Mouse (Mus musculus) gastrocnemius, adult 18-20 months (tissue): ENCODE results near the gene Nmrk1. TPM values are rescaled to one million over a fixed set of nuclear protein-coding genes. Genes with fewer than 3 reads are reported as not detected.
"Not testable (repeated sequence)": the region's sequence is repeated elsewhere in the genome, so short reads cannot be mapped to it uniquely, and the experiment has no call there.

Source experiments
- DNase-seq: peaks from one replicate; pipeline ENCODE4 v3.0.0; 2021; ENCODE audit warnings: low spot score
- long read RNA-seq, 2 experiments: library from polyadenylated mRNA; stranded (forward); transcript quantifications; one replicate each; pipeline ENCODE4 v2.0.0; 2021
- total RNA-seq, 2 experiments: library from RNA; stranded (reverse); gene quantifications; 2 replicates each; pipeline ENCODE4 v1.2.3; 2021

The Nmrk1 gene
- total RNA-seq, result 1 to 10 TPM; 2.6 to 3.5 TPM
- long read RNA-seq, experiment 1, transcript Nmrk1-206 (9 exons, 1,940 nt), result major isoform, 7 of 8 reads
- long read RNA-seq, experiment 1, partial matches to known transcripts, result 0 of 8 reads
- long read RNA-seq, experiment 1, other reads (novel, unspliced or antisense), result 1 of 8 reads
- long read RNA-seq, experiment 2, partial matches to known transcripts, result 0 of 6 reads
- long read RNA-seq, experiment 2, other reads (novel, unspliced or antisense), result 3 of 6 reads

DNA sequence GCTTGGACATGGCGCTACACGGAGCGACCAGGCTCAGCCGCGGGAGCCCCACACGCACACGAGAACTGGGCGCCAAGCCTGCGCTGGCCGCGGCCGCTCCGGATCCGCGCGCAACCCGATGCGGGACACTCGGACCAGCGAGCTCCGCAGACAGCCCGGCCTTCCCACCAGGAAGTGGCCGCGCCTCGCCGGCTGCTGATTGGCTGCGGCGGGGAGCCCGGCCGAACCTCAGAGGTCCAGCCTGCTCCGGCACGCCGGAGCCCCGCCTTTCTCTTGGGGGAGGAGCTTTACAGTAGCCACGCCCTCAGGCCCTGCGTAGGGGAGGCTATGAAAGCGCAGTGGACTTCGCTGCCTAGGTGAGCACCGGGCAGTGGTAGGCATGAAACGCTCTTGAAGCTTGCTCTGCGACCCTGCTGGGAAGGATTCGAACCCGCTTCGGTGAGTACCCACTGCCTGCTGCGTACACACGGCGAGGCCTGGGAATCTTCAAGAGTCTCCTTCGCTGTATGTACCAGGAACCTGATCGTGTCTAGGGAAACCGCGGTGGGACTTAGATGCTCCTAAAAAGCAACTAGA lies at the start of gene Nmrk1, which contains the start of gene Ostf1:
Nmrk1 (plus strand) TSS at position 307 of the 576 bp plus-strand sequence.
Ostf1 (minus strand) TSS at position 180 of the 576 bp plus-strand sequence.
- peak; percentile 99 for DNase-seq

DNA sequence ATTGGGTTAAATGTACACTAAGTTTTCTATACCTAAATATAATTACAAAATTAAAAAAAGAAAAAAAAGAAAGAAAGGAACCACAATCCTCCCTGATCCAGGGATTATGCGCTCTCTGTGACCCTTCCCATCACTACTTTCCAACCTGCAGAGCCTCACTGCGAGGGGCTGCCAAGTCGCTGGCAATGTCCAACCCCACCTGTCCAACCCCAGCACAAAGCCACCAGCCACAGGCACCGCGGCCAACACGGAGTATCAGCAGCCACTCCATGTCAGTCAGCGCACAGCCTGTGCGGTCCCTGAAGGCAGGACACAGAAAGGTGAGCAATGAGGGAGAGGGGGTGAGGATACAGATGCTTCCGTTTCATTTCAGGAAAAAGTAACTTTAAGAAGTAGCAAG lies 49.5 kb upstream of the Nmrk1 start:
- no peak for DNase-seq

DNA sequence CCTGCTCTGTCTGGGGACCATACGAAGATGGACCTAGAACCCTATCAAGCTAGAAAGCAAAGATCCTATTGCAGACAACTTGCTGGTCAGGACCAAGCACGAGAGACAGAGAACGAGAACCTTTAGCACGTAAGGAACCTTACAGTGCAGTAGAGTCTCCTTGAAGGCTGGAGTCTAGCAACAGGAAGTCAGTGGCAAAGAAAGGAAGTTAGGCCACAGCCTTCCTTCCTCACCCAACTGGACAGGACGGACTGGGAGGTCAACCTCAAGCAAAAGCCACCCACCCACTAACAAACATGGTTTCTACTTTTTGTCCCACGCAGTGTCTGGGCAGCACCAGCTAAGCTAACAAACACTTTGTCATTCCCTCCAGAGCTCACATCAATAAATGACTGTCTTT lies 48.9 kb upstream of the Nmrk1 start:
- DNase-seq, result no peak

DNA sequence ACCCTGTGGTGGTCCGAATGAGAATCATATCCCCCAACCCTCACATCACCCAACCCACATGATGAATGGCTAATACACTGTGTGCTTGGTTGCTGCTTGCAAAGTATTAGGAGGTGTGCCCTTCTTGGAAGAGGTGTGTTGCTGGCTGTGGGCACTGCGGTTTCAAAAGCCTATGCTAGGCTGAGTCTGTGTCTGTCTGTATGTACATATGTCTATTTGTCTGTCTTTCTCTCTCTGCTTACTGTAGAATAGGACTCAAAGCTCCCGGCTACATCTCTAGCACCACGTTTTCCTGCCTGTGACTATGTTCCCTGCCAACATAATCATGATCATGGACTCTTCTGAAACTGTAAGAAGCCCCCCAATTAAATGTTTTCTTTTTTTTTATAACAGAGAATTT lies 48.0 kb upstream of the Nmrk1 start:
- no peak for DNase-seq

DNA sequence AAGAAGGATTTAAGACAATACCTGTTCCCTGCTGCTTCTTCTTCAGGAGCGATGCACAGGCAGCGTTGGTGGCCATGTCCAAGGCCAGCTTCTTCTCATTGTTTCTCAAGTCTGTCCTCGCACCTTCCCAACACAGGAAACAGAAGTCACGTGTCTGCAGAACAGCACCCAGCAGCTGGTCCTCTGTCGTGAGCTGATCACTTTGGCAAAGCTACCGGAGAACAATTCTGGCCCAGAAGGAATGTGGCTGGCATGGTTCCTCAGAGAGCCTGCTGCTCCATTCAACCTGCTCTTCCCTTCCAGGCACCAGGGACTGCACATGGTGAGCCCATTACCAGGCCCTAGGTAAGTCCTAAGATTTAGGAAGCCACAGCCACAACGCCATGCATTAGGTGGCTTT lies 47.1 kb upstream of the Nmrk1 start:
- DNase-seq, result no peak

DNA sequence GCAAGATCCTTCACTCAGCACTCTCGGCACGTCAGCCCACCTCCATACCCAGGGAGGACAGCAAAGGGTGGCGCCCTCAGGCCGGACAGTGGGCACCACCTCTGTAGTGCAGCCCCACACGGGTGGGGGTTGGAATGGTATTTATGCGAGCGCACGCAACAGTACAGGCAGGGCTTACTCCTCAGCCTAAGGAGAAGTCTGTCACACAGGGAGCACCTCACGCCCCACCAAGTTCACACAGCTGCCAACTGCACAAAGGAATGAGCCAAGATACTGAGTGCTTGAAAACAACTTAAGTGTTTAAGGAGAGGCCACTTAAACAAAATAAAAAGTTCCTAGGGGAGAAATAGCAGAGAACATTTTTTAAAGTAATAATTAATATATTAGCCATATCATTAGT lies 44.6 kb upstream of the Nmrk1 start:
- no peak for DNase-seq

DNA sequence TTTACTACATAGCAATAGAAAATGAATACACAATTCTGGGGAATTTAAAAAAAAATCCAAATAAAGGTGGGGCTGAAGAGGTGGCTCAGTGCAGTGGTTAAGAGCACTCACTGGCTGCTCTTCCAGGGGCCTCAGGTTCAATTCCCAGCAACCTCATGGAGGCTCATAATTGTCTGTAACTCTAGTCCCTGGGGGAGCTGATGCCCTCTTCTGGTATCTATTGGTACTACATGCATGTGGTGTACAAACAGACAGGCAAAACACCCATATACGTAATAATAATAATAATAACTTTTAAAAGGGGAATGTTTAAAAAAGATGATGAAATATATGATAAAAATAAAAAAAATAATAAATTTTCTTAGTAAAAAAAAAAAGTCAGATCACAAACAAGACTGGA lies 43.5 kb upstream of the Nmrk1 start:
- DNase-seq, result no peak

DNA sequence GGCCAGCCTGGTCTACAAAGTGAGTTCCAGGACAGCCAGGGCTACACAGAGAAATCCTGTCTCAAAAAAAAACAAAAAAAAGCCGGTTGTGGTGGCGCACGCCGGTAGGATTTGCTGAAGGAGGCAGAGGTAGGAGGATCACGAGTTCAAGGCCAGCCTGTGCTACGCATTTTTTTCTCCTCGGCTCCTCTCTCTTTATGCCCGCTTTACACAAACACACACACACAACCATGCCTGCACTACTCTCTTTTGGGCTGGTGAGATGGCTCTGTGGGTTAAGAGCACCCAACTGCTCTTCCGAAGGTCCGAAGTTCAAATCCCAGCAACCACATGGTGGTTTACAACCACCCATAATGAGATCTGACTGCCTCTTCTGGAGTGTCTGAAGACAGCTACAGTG lies 42.9 kb upstream of the Nmrk1 start:
- DNase-seq, result not testable (repeated sequence)

DNA sequence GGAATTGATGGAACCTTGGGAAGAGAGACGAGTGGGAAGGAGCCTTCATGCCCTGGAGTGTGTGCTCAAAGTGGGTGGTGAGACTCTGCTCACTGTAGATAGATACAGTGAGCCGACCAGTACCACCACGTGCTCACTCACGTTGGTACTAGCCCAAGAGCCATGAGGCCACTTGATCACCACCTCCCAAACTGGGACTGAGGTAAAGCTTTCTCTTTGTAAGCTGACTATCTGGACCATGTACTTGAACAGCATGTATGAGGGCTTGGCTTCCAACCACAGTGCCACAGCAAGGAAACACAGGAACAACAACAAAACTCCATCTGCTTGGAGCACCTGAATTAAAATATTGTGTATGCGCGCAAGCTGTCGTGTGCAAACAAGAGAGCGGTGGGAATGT lies 42.5 kb upstream of the Nmrk1 start:
- DNase-seq, result no peak

DNA sequence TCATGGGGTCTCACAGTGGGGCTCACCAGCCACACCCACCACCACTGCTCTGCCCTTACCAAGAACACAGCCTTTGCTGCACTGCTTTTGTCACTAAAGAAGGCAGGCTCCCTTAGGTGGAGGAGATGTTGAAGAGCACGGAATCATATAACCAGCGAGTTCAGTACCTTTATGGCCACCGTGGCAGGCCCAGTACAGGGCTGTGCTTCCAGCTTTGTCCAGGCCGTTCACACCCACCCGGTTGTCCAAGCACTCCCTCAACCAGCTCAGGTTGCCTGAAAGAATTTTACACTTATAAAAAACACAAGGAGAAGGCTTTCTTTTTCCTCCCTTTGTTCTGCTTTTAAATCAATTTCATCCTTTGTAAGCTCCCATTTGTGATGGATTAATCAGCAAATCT lies 41.5 kb upstream of the Nmrk1 start:
- DNase-seq, result no peak

DNA sequence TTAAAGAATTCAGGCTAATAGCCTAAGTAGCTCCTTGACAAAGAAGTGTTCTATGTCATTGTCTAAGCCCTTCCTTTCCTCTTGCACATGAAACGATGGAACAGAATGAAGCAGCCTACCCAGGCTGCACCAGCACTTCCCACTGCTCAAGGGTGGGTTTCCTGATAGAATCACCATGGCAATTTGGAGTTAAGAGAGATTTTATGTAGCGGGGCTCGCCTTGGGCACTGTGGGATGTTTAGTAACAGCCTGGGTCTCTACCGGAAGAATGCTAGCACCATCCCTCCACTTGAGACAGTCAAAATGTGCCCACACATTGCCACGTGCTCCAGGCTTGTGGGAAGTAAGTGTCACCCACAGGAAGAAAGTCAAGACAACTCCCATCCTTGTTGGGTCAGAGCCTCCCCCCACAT lies 40.8 kb upstream of the Nmrk1 start:
- no peak for DNase-seq

DNA sequence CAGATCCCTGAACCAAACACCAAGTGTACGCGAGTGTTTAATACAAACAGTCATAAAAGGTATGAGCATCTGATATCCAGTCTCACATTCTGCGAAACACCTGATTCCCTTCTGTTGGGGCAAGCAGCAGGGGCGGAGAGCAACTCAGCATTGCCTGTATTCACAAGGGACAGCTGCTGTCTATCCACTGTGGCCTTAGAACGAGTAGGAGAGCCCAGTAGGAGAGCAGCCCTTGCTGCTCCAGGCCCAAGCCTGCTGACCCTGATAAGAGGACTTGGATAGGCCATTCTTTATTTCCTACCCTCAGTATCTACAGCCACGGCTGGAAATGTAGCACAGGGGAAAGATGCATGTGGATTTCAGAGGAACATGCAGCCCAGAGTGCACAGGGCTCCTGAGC lies 38.8 kb upstream of the Nmrk1 start:
- DNase-seq, result no peak

DNA sequence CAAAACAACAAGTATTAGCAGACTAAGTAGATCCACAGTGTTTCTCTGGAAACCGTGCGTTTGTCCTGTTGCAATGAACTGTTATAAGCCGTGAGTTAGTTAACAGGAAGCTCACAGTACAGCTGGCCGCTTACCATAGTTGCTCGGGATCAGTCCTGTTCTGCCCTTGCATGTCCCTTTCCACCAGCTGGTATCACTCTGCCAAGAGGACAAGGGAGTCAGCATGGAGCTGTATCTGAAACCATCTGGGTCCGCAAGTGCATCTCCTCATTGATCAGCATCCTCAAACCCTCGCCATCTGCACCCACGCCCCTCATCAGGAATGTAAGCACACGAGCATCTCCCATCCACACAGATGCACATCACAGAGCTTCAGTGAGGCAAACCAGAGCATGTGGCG lies 38.0 kb upstream of the Nmrk1 start:
- DNase-seq, result no peak

DNA sequence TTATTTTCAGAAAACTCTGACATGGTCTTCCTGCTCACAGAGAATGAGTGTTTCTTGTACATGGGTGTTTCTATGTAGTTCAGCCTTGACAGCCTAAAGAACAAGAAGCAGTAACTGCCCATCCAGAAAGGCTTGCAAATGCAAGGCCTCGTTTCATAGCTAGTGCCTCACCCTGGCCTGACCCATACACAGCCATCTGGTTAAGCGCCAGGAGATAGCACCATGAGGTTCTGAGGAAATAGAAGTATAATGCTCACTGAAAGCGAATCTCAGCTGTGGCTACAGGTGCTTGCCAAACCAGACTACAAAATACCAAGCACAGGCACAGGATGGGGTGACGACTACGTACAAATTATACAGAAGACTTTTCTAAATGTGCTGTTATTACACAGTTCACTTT lies 34.9 kb upstream of the Nmrk1 start:
- no peak for DNase-seq

DNA sequence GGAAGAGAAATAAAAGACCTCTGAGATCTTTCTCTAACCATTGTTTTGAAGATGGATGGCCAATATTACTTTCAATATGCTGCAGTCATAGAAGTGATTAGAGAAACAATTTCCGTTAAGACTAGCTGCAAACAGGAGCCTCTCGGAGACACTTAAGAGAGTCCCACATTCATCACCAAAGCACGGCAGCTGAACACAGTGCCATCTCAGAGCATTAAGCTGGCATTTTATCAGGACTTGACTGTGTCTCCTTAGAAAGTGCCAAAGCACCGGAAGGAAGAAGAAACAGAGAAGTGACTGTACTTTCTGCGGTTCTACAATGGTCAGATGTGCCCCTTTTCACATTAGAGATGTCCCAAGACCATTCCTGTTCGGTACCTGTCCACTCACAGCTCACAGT lies 34.0 kb upstream of the Nmrk1 start:
- DNase-seq, result no peak

DNA sequence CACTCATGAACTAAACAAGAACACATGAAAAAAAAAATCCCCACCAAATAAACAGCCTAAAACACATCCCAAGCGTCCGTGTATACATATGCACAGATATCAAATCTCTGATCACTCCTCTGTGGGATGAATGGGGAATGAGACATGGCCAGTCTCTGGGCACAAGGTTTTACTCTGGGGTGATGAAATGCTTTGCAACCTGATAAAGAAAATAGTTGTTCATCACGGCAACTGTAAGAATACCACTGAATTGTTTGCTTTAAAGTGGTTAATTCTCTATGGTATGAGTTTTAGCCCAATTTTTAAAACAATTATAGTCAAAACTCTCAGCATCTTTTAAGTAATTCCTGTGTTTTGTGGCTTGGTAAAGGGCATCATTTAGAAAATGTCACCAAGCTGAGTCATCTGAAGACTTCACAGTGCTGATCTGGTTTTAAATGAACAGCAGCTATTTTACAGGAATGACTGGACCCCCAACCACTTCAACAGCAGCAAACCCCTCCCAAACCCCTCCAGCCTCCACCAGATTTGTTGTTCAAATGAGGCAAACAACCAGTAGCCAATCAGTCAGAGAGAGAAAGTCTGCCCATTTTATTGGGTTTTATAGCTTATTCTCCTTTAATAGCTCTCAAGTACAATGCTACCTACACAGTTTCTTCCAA lies 33.4 kb upstream of the Nmrk1 start:
- no peak for DNase-seq

DNA sequence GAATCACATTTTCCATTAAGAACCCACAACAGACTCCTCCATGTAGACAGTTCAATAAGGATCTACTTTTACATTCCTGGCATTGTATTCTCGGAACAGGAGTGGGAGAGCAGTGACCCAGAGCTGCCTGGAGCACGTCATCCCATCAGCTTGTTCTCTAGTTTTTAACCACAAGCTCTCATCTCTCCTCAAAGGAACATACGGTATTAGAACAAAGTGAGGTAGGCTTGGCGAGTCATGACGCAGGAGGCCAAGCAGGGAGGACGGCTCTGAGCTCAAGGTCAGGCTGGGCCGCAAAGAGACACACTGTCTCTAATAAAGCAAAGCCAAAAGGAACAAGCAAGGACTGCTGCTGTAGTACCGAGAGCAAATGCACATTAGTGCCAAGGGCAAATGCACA lies 32.7 kb upstream of the Nmrk1 start:
- no peak for DNase-seq

DNA sequence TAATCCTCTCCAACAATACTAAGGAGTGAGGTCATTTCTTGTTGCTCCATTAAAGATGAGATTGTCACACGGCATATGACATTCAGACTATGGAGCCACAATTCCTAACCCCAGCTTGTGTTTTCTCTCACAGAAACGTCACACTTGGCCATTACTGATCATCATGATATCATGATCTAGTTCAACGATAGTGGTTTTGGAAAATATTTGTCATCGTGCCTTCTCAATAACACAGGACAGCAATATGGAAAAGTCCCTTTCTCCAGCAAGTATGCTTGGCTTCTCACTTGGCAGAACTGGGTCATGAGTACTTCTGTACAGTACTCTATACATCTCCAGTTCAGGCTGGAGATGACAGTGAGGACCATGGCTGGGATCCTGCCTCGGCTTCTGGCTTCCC lies 32.1 kb upstream of the Nmrk1 start:
- no peak for DNase-seq

DNA sequence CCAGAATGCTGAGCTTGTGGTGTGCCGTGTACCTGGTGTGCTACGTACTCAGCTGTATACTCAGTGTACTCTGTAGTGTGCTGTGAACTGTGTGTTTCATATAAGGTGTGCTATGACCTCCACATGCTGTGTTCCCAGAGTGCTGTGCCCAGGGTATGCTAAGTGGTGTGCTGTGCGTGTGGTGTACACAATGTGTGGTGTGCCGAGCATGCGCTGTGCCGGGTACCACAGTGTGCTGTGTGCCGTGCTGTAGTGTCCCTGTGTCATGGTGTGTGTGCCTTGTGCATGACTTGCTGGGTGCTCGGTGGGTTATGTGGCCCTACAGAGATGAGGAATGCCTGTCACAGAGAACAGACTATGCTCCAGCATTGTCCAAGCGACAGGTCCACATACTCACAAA lies 31.1 kb upstream of the Nmrk1 start:
- DNase-seq, result no peak

DNA sequence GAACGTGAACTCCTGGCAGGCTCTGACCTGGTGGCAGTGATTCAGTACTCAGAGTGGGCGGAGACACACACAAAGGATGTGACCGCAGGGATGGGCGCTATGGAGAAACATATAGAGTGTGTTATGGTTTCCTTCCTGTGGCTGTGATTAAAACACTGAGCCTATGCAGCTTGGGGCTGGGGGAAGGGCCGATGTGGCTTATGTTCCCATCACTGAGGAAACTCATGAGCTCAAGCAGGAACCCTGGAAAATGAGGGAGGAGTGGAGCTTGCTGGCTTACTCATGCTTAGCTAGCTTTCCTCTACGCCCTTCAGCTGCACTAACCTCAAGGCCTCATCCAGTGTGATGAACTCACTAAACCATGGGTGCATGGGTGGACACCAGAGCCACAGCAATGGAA lies 28.7 kb upstream of the Nmrk1 start:
- DNase-seq, result no peak

DNA sequence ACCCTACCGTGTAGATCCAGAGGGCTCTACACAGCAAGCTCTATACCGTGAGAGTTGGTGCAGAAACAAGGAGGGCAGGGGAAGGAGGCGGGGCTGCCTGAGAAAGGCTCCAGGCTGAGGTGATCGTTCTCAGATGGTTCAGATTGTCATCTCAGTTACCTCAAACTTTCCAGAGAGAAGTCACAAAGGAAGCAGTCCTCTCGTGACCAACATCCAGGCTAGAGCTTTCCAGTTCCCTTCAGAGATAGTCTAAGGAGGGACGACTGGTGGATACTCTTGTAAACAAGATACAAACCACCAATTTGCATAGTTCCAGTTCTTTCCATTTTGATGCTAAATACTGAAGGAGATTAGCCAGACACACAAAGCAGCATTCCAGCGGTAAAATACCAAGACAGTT lies 23.8 kb upstream of the Nmrk1 start:
- DNase-seq, result no peak

DNA sequence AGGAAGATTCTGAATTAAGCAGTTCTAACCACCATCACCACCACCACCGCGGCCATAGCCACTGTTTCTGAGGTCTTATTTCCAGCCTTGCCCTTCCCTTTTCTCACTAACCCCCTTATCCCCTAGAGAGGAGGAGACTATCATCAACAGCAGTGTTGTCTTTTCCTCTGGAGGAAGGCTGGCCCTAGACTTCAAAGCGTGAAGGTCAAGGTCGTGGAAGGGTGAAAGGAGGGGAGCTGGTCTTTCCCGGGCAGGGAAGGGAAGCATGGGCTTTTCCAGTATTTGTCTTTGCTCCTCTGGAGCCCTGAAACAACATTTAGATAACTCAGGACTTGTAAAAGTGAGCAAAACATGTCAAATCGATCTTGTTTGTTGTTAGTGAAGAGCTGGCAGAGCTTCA lies 22.8 kb upstream of the Nmrk1 start:
- DNase-seq, result no peak

DNA sequence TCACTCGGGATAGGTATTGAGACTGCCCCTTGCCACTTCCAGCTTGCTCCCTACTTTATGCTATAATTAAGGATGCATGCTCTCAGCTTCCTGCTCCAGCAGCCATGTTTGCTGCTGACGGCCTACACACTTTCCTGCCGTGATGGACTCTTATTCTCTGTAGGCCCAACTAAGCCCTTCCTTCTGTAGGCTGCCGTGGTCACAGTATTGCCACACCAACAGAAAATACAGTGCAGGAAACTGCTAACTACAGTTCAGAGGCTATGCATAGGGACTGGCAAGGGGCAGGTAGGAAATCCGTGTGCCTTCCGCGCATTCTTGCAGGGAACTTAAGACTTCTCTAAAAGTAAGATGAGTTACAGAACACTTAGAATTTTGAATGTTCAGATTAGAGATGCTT lies 17.4 kb upstream of the Nmrk1 start:
- no peak for DNase-seq
